Mouse (Mus musculus) left cerebral cortex, postnatal 14 days (tissue): ENCODE measurements around the gene D6Ertd527e. TPM values are rescaled to one million over a fixed set of nuclear protein-coding genes. Genes with fewer than 3 reads are reported as not detected.

Experiments used
- DNase-seq, 2 experiments: peaks; one replicate each; pipeline ENCODE4 v3.0.0; 2021 to 2022; ENCODE audit warnings: low spot score in 2 of 2, mixed read lengths in 1 of 2
- intact Hi-C: fragments of 180-260 bp; cut with DNase I; formaldehyde crosslinking; loops from one replicate; pipeline ENCODE4 v1.15.1; 2025
- total RNA-seq, 2 experiments: library from RNA; stranded (reverse); gene quantifications; 2 replicates each; pipeline ENCODE4 v1.2.3; 2021

The D6Ertd527e gene
- total RNA-seq, 2 experiments from 2014 or later, result not detected

- no peak for DNase-seq
- intact Hi-C loops, result no loop called here
Observed at GRCm38 (mm10) chr6:87139796-87140553, 35.4 kb downstream of the D6Ertd527e start.

- DNase-seq, result no peak
- intact Hi-C loops, result no loop called here
Observed at GRCm38 (mm10) chr6:87142239-87142638, 37.7 kb downstream of the D6Ertd527e start.

GRCm38 (mm10) chr6:87143594-87143993 lies 39.0 kb downstream of the D6Ertd527e start:
- intact Hi-C loops, result no loop called here
- DNase-seq, result no peak

GRCm38 (mm10) chr6:87147921-87148320 lies 43.4 kb downstream of the D6Ertd527e start:
- no peak for DNase-seq
- intact Hi-C loops, result no loop called here

- intact Hi-C loops, result no loop called here
- no peak for DNase-seq
Observed at GRCm38 (mm10) chr6:87150471-87150870, 45.9 kb downstream of the D6Ertd527e start.

GRCm38 (mm10) chr6:87151427-87151826 lies 46.9 kb downstream of the D6Ertd527e start:
- intact Hi-C loops, result no loop called here
- no peak for DNase-seq

- intact Hi-C loops, result no loop called here
- DNase-seq, result no peak
Observed at GRCm38 (mm10) chr6:87152461-87153230, 48.1 kb downstream of the D6Ertd527e start.

GRCm38 (mm10) chr6:87153231-87153580 lies 48.7 kb downstream of the D6Ertd527e start:
- intact Hi-C loops, result no loop called here
- DNase-seq, result no peak

GRCm38 (mm10) chr6:87153836-87154235 lies 49.3 kb downstream of the D6Ertd527e start:
- intact Hi-C loops, result no loop called here
- DNase-seq, result no peak

- intact Hi-C loops, result no loop called here
- DNase-seq, result peak in 1 of 2 experiments; percentile 45
Observed at GRCm38 (mm10) chr6:87158062-87158623, 53.6 kb downstream of the D6Ertd527e start.

GRCm38 (mm10) chr6:87160196-87160595 lies 55.6 kb downstream of the D6Ertd527e start:
- intact Hi-C loops, result no loop called here
- DNase-seq, result no peak

GRCm38 (mm10) chr6:87161391-87162263 lies 57.1 kb downstream of the D6Ertd527e start:
- DNase-seq, result no peak
- intact Hi-C loops, result no loop called here

Other genes with a start within 250 kb of the D6Ertd527e start
- gene Nfu1, start 95.5 kb upstream of the D6Ertd527e start, total RNA-seq, result 10 to 100 TPM; 58.5 to 61.5 TPM
- 10 to 100 TPM; 56.3 to 57.5 TPM for gene Gfpt1, start 61.9 kb upstream of the D6Ertd527e start, total RNA-seq
- gene Antxr1, start 231.1 kb downstream of the D6Ertd527e start, total RNA-seq, result 10 to 100 TPM; 15.4 to 15.5 TPM
- under 1 TPM; 0.27 to 0.29 TPM for gene Gkn1, start 246.2 kb downstream of the D6Ertd527e start, total RNA-seq